ENCODE assay signal across 8 mouse cellular contexts in the genomic region with DNA sequence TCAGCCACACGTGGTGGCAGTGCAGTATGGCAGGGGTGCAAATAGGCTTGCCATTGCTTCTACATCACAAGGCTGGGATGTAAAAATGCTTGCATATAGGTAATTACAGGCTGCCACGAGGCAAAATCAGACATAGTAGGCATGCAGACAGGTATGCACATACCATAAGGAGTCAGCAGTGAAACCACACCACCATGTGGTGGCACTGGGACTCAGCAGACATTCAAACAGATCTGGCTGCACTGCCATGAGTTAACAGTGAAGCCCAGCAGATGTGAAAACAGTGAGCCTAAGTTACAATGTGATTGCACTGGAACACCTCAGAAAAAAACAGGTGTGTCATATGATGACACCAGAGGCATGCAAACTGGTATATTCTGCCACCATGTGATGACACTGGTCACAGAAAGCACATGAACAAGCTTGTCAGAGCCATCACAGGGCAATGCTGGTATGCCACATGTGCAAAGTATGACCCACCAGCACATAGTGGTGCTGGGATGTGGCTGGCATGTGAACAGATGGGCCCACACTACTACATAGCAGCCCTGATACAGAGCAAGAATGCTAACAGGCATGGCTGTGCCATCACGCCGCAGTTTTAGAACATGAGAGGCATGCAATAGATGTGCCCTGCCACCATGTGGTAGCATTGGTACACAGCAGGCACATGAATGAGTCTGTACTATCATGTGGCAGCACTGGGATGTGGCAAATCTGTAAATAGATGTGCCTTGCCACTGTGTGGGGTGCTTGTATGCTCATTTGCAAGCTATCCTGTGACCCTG. TPM values are rescaled to one million over a fixed set of nuclear protein-coding genes. Genes with fewer than 3 reads are reported as not detected.
DNase-seq lines count a peak whose midpoint lies in the region; ATAC-seq and TF ChIP-seq lines count a peak whose summit lies in the region.

No protein-coding gene starts in this region.

- 45% methylated on average over 4 of the region's 4 CpGs for WGBS in lung, embryonic 14.5 days
- WGBS in lung, adult 2 months = 56% methylated on average over 4 of the region's 4 CpGs
- WGBS in embryonic facial prominence, embryonic 12.5 days = 56% methylated on average over 4 of the region's 4 CpGs
- WGBS in intestine, postnatal 0 days = 52% methylated on average over 4 of the region's 4 CpGs

- intact Hi-C loops in left cerebral cortex, postnatal 25 days (cut with DNase I) = loop anchor here (2.0 to 10.0 kb wide), 3 partner anchors 553 to 1003 kb away; no protein-coding TSS in a partner anchor

- no peak overlapping the region for H3K9ac ChIP-seq in lung, embryonic 14.5 days
- no peak overlapping the region for H3K9ac ChIP-seq in embryonic facial prominence, embryonic 12.5 days
- H3K9ac ChIP-seq in intestine, postnatal 0 days (ENCODE audit: low read depth, low read length) = no peak overlapping the region

- H3K27ac ChIP-seq in lung, embryonic 14.5 days (ENCODE audit: low read depth) = no peak overlapping the region
- no peak overlapping the region for H3K27ac ChIP-seq in embryonic facial prominence, embryonic 12.5 days
- no peak overlapping the region for H3K27ac ChIP-seq in intestine, postnatal 0 days (ENCODE audit: low read depth, low read length)

- no peaks in the 10 kb centered on the region for H3K27me3 ChIP-seq in lung, embryonic 14.5 days (ENCODE audit: insufficient read depth, low read length)
- H3K27me3 ChIP-seq in embryonic facial prominence, embryonic 12.5 days = no peaks in the 10 kb centered on the region
- H3K27me3 ChIP-seq in intestine, postnatal 0 days (replicated peaks; ENCODE audit: control insufficient read depth, insufficient read depth, low read length) = no peaks in the 10 kb centered on the region

- ATAC-seq in lung, embryonic 14.5 days (ENCODE audit: insufficient read depth) = 0 out of 2 replicates have a peak, but pooled peaks have one; percentile 56
- peak; percentile 48; the same call in 1 of the 2 replicates for ATAC-seq in embryonic facial prominence, embryonic 12.5 days (ENCODE audit: insufficient number of reproducible peaks, insufficient read depth, low FRiP score, low TSS enrichment)
- ATAC-seq in intestine, postnatal 0 days = no peak

- TF ChIP-seq POLR2A in lung, adult 2 months (IDR thresholded peaks at IDR 0.05; ENCODE audit: borderline replicate concordance, extremely low read depth, low read depth, low read length) = no peak

- no peak overlapping the region for H3K4me2 ChIP-seq in lung, embryonic 14.5 days
- H3K4me2 ChIP-seq in embryonic facial prominence, embryonic 12.5 days (replicated peaks) = no peak overlapping the region
- H3K4me2 ChIP-seq in intestine, postnatal 0 days (replicated peaks; ENCODE audit: low read depth) = no peak overlapping the region

- peak; percentile 43 for DNase-seq in lung, embryonic 14.5 days
- no peak for DNase-seq in lung, adult 2 months
- DNase-seq in adrenal gland, postnatal 10 days = peak; percentile 61
- peak; percentile 82 to 84 for DNase-seq in left cerebral cortex, postnatal 25 days (ENCODE audit: low spot score in 2 of 2)
- DNase-seq in right cerebral cortex, postnatal 10 days (ENCODE audit: low spot score in 2 of 2) = peak; percentile 87 to 88
- DNase-seq in T-cell, adult 2 months (ENCODE audit: low spot score) = no peak

- no peaks in the 10 kb centered on the region for H3K4me1 ChIP-seq in lung, embryonic 14.5 days (ENCODE audit: insufficient read depth)
- no peaks in the 10 kb centered on the region for H3K4me1 ChIP-seq in lung, adult 2 months (ENCODE audit: control insufficient read depth, insufficient read depth, low read length)
- no peaks in the 10 kb centered on the region for H3K4me1 ChIP-seq in embryonic facial prominence, embryonic 12.5 days
- H3K4me1 ChIP-seq in intestine, postnatal 0 days (replicated peaks; ENCODE audit: control insufficient read depth, insufficient read depth, low read length) = no peaks in the 10 kb centered on the region

- H3K36me3 ChIP-seq in lung, embryonic 14.5 days (ENCODE audit: insufficient read depth) = no peaks in the 10 kb centered on the region
- no peaks in the 10 kb centered on the region for H3K36me3 ChIP-seq in embryonic facial prominence, embryonic 12.5 days
- no peaks in the 10 kb centered on the region for H3K36me3 ChIP-seq in intestine, postnatal 0 days (ENCODE audit: control insufficient read depth, insufficient read depth)

- H3K9me3 ChIP-seq in lung, embryonic 14.5 days (ENCODE audit: low read depth, low read length) = no peaks in the 10 kb centered on the region
- H3K9me3 ChIP-seq in embryonic facial prominence, embryonic 12.5 days = no peaks in the 10 kb centered on the region
- H3K9me3 ChIP-seq in intestine, postnatal 0 days (ENCODE audit: control insufficient read depth) = no peaks in the 10 kb centered on the region

- peak; percentile 62 for TF ChIP-seq CTCF in lung, embryonic 14.5 days (IDR thresholded peaks at IDR 0.05; ENCODE audit: low read depth)
- no peak for TF ChIP-seq CTCF in lung, adult 2 months (IDR thresholded peaks at IDR 0.05; ENCODE audit: insufficient read depth, low read length)
- TF ChIP-seq CTCF in intestine, postnatal 0 days (IDR thresholded peaks at IDR 0.05; ENCODE audit: low read depth) = peak; percentile 60

- H3K4me3 ChIP-seq in lung, embryonic 14.5 days (ENCODE audit: low read depth, low read length) = no peak overlapping the region
- H3K4me3 ChIP-seq in lung, adult 2 months (replicated peaks; ENCODE audit: extremely low read depth, low read depth, low read length) = no peak overlapping the region
- H3K4me3 ChIP-seq in embryonic facial prominence, embryonic 12.5 days = no peak overlapping the region
- H3K4me3 ChIP-seq in intestine, postnatal 0 days (ENCODE audit: low read depth, low read length) = no peak overlapping the region

RNA-seq across cellular contexts. Expression of a gene that starts 30.7 kb away (rescaled TPM):
- polyA plus RNA-seq in lung, embryonic 14.5 days (2014; fragmentation: Nextera tagmentation; extraction: Ambion mirVana) = 0.39 and 0.66 TPM in 2 replicates
- 4.3 and 5.0 TPM in 2 replicates for polyA plus RNA-seq in lung, adult 2 months (2012; rRNA removed)
- 1 to 10 TPM in 1 of 2 experiments, under 1 TPM in 1; 0.93 to 1.5 TPM for total RNA-seq in adrenal gland, postnatal 10 days (2021)
- polyA plus RNA-seq in embryonic facial prominence, embryonic 12.5 days (2016; fragmentation: Nextera tagmentation; extraction: Ambion mirVana) = 0.52 and 0.67 TPM in 2 replicates
- 1.4 and 1.8 TPM in 2 replicates for polyA plus RNA-seq in intestine, postnatal 0 days (2015; fragmentation: Nextera tagmentation; extraction: Ambion mirVana)
- 10 to 100 TPM; 15.1 to 15.7 TPM for total RNA-seq in left cerebral cortex, postnatal 25 days (2021)

RNA-seq across cellular contexts. Expression of a gene that starts 56.6 kb away (rescaled TPM):
- polyA plus RNA-seq in lung, embryonic 14.5 days (2014; fragmentation: Nextera tagmentation; extraction: Ambion mirVana) = 30.9 and 32.3 TPM in 2 replicates
- polyA plus RNA-seq in lung, adult 2 months (2012; rRNA removed) = 2.5 and 3.6 TPM in 2 replicates
- total RNA-seq in adrenal gland, postnatal 10 days (2021) = 10 to 100 TPM; 20.2 to 24.5 TPM
- polyA plus RNA-seq in embryonic facial prominence, embryonic 12.5 days (2016; fragmentation: Nextera tagmentation; extraction: Ambion mirVana) = 44.3 and 48.2 TPM in 2 replicates
- 6.9 and 7.9 TPM in 2 replicates for polyA plus RNA-seq in intestine, postnatal 0 days (2015; fragmentation: Nextera tagmentation; extraction: Ambion mirVana)
- total RNA-seq in left cerebral cortex, postnatal 25 days (2021) = 10 to 100 TPM; 30.1 to 32.9 TPM

Comparison
In these comparisons a context has a peak if more than half of its experiments do, and no peak if none do; other contexts are left out.
1. DNase-seq: peak in lung, embryonic 14.5 days (single experiment), adrenal gland, postnatal 10 days (single experiment), left cerebral cortex, postnatal 25 days (2 of 2) and right cerebral cortex, postnatal 10 days (2 of 2); none in lung, adult 2 months (single experiment) and T-cell, adult 2 months (single experiment).